Mouse (Mus musculus): ENCODE results near the gene Ascl3. TPM values are rescaled to one million over a fixed set of nuclear protein-coding genes. Genes with fewer than 3 reads are reported as not detected.

Ascl3 gene
- polyA plus RNA-seq, 1 experiment from 2014 or later: 0.56 TPM

GRCm38 (mm10) chr7:109741703-109742102 lies 10.2 kb upstream of the Ascl3 start:
- Histone ChIP-seq H3K27ac (replicated peaks) (0 out of 2 replicates have a peak overlapping the region, but pooled peaks have one; percentile 26), H3K4me3 (ENCODE audit: low read depth, low read length) (no peak overlapping the region), H3K4me1 (replicated peaks; ENCODE audit: control insufficient read depth, insufficient read depth) (no peaks in the 10 kb centered on the region), H3K4me2 (replicated peaks; ENCODE audit: low read depth) (no peak overlapping the region), H3K9me3 (ENCODE audit: control insufficient read depth, low read length) (no peaks in the 10 kb centered on the region), H3K36me3 (ENCODE audit: control insufficient read depth, insufficient read depth, low read length) (peaks cover 16% of the 10 kb centered on the region; the same call in 1 of the 2 replicates), H3K27me3 (ENCODE audit: control insufficient read depth, insufficient read depth, low read length) (no peaks in the 10 kb centered on the region), H3K9ac (ENCODE audit: low read length) (no peak overlapping the region)
- 83% methylated on average over 4 of the region's 4 CpGs for WGBS
- DNase-seq (ENCODE audit: low spot score) (no peak), ATAC-seq (ENCODE audit: low FRiP score, low TSS enrichment) (no peak)
- no peak for TF ChIP-seq CTCF (IDR thresholded peaks at IDR 0.05; ENCODE audit: low read depth)
- no peak for TF ChIP-seq EP300 (optimal IDR thresholded peaks at IDR 0.05)

- TF ChIP-seq CTCF (IDR thresholded peaks at IDR 0.05; ENCODE audit: low read depth) (no peak), EP300 (optimal IDR thresholded peaks at IDR 0.05) (no peak)
- Histone ChIP-seq H3K4me1 (replicated peaks; ENCODE audit: control insufficient read depth, insufficient read depth) (no peaks in the 10 kb centered on the region), H3K9ac (ENCODE audit: low read length) (no peak overlapping the region), H3K4me3 (ENCODE audit: low read depth, low read length) (no peak overlapping the region), H3K4me2 (replicated peaks; ENCODE audit: low read depth) (no peak overlapping the region), H3K36me3 (ENCODE audit: control insufficient read depth, insufficient read depth, low read length) (peaks cover 16% of the 10 kb centered on the region), H3K9me3 (ENCODE audit: control insufficient read depth, low read length) (no peaks in the 10 kb centered on the region), H3K27me3 (ENCODE audit: control insufficient read depth, insufficient read depth, low read length) (no peaks in the 10 kb centered on the region), H3K27ac (replicated peaks) (peak overlapping the region; percentile 40; the same call in 1 of the 2 replicates)
- DNase-seq (ENCODE audit: low spot score) (no peak), ATAC-seq (ENCODE audit: low FRiP score, low TSS enrichment) (no peak)
- 88% methylated on average over 1 of the region's 1 CpGs for WGBS
Measured at GRCm38 (mm10) chr7:109741060-109741459, 9.5 kb upstream of the Ascl3 start.

GRCm38 (mm10) chr7:109739822-109740370 lies 8.4 kb upstream of the Ascl3 start:
- no peak for TF ChIP-seq CTCF (IDR thresholded peaks at IDR 0.05; ENCODE audit: low read depth)
- no peak for TF ChIP-seq EP300 (optimal IDR thresholded peaks at IDR 0.05)
- 35% methylated on average over 5 of the region's 5 CpGs for WGBS
- peak overlapping the region; percentile 76 for H3K27ac ChIP-seq (replicated peaks)
- no peak overlapping the region for H3K4me3 ChIP-seq (ENCODE audit: low read depth, low read length)
- H3K4me1 ChIP-seq (replicated peaks; ENCODE audit: control insufficient read depth, insufficient read depth): no peaks in the 10 kb centered on the region
- peak; percentile 92 for ATAC-seq (ENCODE audit: low FRiP score, low TSS enrichment)
- no peak overlapping the region for H3K4me2 ChIP-seq (replicated peaks; ENCODE audit: low read depth)
- peaks cover 16% of the 10 kb centered on the region for H3K36me3 ChIP-seq (ENCODE audit: control insufficient read depth, insufficient read depth, low read length)
- no peak for DNase-seq (ENCODE audit: low spot score)
- no peaks in the 10 kb centered on the region for H3K27me3 ChIP-seq (ENCODE audit: control insufficient read depth, insufficient read depth, low read length)
- no peak overlapping the region for H3K9ac ChIP-seq (ENCODE audit: low read length)
- no peaks in the 10 kb centered on the region for H3K9me3 ChIP-seq (ENCODE audit: control insufficient read depth, low read length)

GRCm38 (mm10) chr7:109734806-109735205 lies 3.3 kb upstream of the Ascl3 start:
- no peaks in the 10 kb centered on the region for H3K9me3 ChIP-seq (ENCODE audit: control insufficient read depth, low read length)
- H3K36me3 ChIP-seq (ENCODE audit: control insufficient read depth, insufficient read depth, low read length): peaks cover 8% of the 10 kb centered on the region
- H3K9ac ChIP-seq (ENCODE audit: low read length): no peak overlapping the region
- H3K4me1 ChIP-seq (replicated peaks; ENCODE audit: control insufficient read depth, insufficient read depth): no peaks in the 10 kb centered on the region
- 60% methylated on average over 4 of the region's 4 CpGs for WGBS
- no peak overlapping the region for H3K4me3 ChIP-seq (ENCODE audit: low read depth, low read length)
- ATAC-seq (ENCODE audit: low FRiP score, low TSS enrichment): no peak
- H3K27me3 ChIP-seq (ENCODE audit: control insufficient read depth, insufficient read depth, low read length): no peaks in the 10 kb centered on the region
- no peak for DNase-seq (ENCODE audit: low spot score)
- no peak overlapping the region for H3K4me2 ChIP-seq (replicated peaks; ENCODE audit: low read depth)
- no peak for TF ChIP-seq EP300 (optimal IDR thresholded peaks at IDR 0.05)
- TF ChIP-seq CTCF (IDR thresholded peaks at IDR 0.05; ENCODE audit: low read depth): no peak
- no peak overlapping the region for H3K27ac ChIP-seq (replicated peaks)

GRCm38 (mm10) chr7:109723697-109724096 lies 7.8 kb downstream of the Ascl3 start, which contains the start of gene BC051019:
TSS of gene BC051019 (minus strand) at chr7:109723850.
- H3K4me3 ChIP-seq (ENCODE audit: low read depth, low read length): no peak within 1 kb of the TSS
- no peaks in the 10 kb centered on the region for H3K9me3 ChIP-seq (ENCODE audit: control insufficient read depth, low read length)
- TF ChIP-seq CTCF (IDR thresholded peaks at IDR 0.05; ENCODE audit: low read depth): no peak
- TF ChIP-seq EP300 (optimal IDR thresholded peaks at IDR 0.05): no peak
- no peaks in the 10 kb centered on the region for H3K4me1 ChIP-seq (replicated peaks; ENCODE audit: control insufficient read depth, insufficient read depth)
- H3K36me3 ChIP-seq (ENCODE audit: control insufficient read depth, insufficient read depth, low read length): no peaks in the 10 kb centered on the region
- 92% methylated on average over 5 of the region's 5 CpGs for WGBS
- peak; percentile 56; the same call in 1 of the 2 replicates for ATAC-seq (ENCODE audit: low FRiP score, low TSS enrichment)
- peak; percentile 42 for DNase-seq (ENCODE audit: low spot score)
- no peak within 1 kb of the TSS for H3K9ac ChIP-seq (ENCODE audit: low read length)
- H3K4me2 ChIP-seq (replicated peaks; ENCODE audit: low read depth): 0 out of 2 replicates have a peak within 1 kb of the TSS, but pooled peaks have one; percentile 5
- H3K27ac ChIP-seq (replicated peaks): no peak within 1 kb of the TSS
- no peaks in the 10 kb centered on the region for H3K27me3 ChIP-seq (ENCODE audit: control insufficient read depth, insufficient read depth, low read length)

- DNase-seq (ENCODE audit: low spot score) (peak; percentile 49), ATAC-seq (ENCODE audit: low FRiP score, low TSS enrichment) (peak; percentile 63)
- no peaks in the 10 kb centered on the region for H3K9me3 ChIP-seq (ENCODE audit: control insufficient read depth, low read length)
- H3K4me2 ChIP-seq (replicated peaks; ENCODE audit: low read depth): 0 out of 2 replicates have a peak overlapping the region, but pooled peaks have one; percentile 5
- no peaks in the 10 kb centered on the region for H3K4me1 ChIP-seq (replicated peaks; ENCODE audit: control insufficient read depth, insufficient read depth)
- no peaks in the 10 kb centered on the region for H3K27me3 ChIP-seq (ENCODE audit: control insufficient read depth, insufficient read depth, low read length)
- no peak overlapping the region for H3K27ac ChIP-seq (replicated peaks)
- H3K9ac ChIP-seq (ENCODE audit: low read length): no peak overlapping the region
- TF ChIP-seq CTCF (IDR thresholded peaks at IDR 0.05; ENCODE audit: low read depth): no peak
- no peak for TF ChIP-seq EP300 (optimal IDR thresholded peaks at IDR 0.05)
- H3K4me3 ChIP-seq (ENCODE audit: low read depth, low read length): no peak overlapping the region
- WGBS: 76% methylated on average over 8 of the region's 8 CpGs
- no peaks in the 10 kb centered on the region for H3K36me3 ChIP-seq (ENCODE audit: control insufficient read depth, insufficient read depth, low read length)
Measured at GRCm38 (mm10) chr7:109723114-109723513, 8.4 kb downstream of the Ascl3 start.

All from stomach, postnatal 0 days (tissue).